Mouse (Mus musculus): ENCODE measurements at regions not wholly inside any gene's neighbourhood (a gene's known extent, or its start where the extent isn't known, plus 50 kb on each side); places are given as distances from the start of the nearest gene placed in this dataset.

DNA sequence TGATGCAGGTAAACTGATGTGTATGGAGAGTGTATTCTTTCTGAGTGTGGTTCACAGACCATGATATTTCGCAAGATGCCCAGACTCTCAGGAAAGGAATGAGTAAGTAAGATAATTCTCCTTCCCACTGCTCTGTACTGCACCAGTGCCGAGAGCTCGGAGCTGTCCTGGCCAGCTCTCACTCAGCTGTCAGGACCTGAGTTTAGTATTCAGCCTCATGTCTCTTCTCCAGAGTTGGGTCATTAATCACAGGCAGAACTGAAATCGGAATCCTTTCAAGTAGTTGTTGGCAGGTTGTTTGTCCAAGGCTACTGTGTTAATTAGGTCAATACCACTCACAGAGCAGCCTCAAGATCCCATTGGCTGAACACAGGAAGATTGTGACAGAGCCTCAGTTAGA, 510.1 kb downstream of the Gpam start:
- TF ChIP-seq CTCF (IDR thresholded peaks at IDR 0.05 in 2 of 3, conservative IDR thresholded peaks at IDR 0.05 in 1 of 3; ENCODE audit: control insufficient read depth in 1 of 3, insufficient read depth in 1 of 3, low read depth in 2 of 3, low read length in 3 of 3, poor library complexity in 1 of 3, severe bottlenecking in 1 of 3): no peak
- no peak for TF ChIP-seq ZKSCAN1 (IDR thresholded peaks at IDR 0.05; ENCODE audit: low read depth, low read length)
- no peak for TF ChIP-seq SMC3 (IDR thresholded peaks at IDR 0.05; ENCODE audit: low read depth, low read length)

Measured in MEL (cell line).